Mouse (Mus musculus) hindbrain, embryonic 14.5 days (tissue): ENCODE data around the gene Lingo4. TPM values are rescaled to one million over a fixed set of nuclear protein-coding genes. Genes with fewer than 3 reads are reported as not detected.
A peak's percentile ranks its signal among the peaks of the same experiment; 100 is the strongest.

Experiments
- ATAC-seq: fragments of 200-750 bp; cut with Nextera tagmentation; 2 replicates; pipeline ENCODE4 v1.8.0; 2017; ENCODE audit warnings: moderate number of reproducible peaks, mild to moderate bottlenecking, moderate TSS enrichment, moderate library complexity; ENCODE audit not compliant: low FRiP score
- DNase-seq: peaks from one replicate; pipeline ENCODE4 v3.0.0-alpha.2; 2015; ENCODE audit warnings: low spot score
- H3K27ac ChIP-seq: fragments of 300-500 bp; sonication (generic); 2 replicates; pipeline ENCODE4 v1.5.1; 2014; ENCODE audit warnings: mild to moderate bottlenecking, moderate library complexity
- H3K27me3 ChIP-seq: fragments of 300-500 bp; sonication (generic); 2 replicates; pipeline ENCODE4 v1.6.1; 2014; ENCODE audit warnings: mild to moderate bottlenecking, low read length, mixed read lengths; ENCODE audit not compliant: control insufficient read depth, insufficient read depth
- H3K36me3 ChIP-seq: fragments of 300-500 bp; sonication (generic); replicated peaks from 2 replicates; pipeline ENCODE4 v1.6.1; 2014; ENCODE audit not compliant: control insufficient read depth, insufficient read depth
- H3K4me1 ChIP-seq: fragments of 300-500 bp; sonication (generic); replicated peaks from 2 replicates; pipeline ENCODE4 v1.6.1; 2014; ENCODE audit warnings: antibody characterized with exemption, low read length, mixed read lengths; ENCODE audit not compliant: control insufficient read depth, insufficient read depth
- H3K4me2 ChIP-seq: fragments of 300-500 bp; sonication (generic); replicated peaks from 2 replicates; pipeline ENCODE4 v1.6.1; 2014; ENCODE audit warnings: mild to moderate bottlenecking, moderate library complexity
- H3K4me3 ChIP-seq: fragments of 300-500 bp; sonication (generic); replicated peaks from 2 replicates; pipeline ENCODE4 v1.5.1; 2014; ENCODE audit warnings: mild to moderate bottlenecking, low read length
- H3K9ac ChIP-seq: fragments of 300-500 bp; sonication (generic); 2 replicates; pipeline ENCODE4 v1.6.1; 2014
- H3K9me3 ChIP-seq: fragments of 300-500 bp; sonication (generic); 2 replicates; pipeline ENCODE4 v1.6.1; 2016; ENCODE audit warnings: low read length; ENCODE audit not compliant: control insufficient read depth
- WGBS: fragments of 180-500 bp; shearing (Covaris S2); extraction: QIAGEN DNeasy Blood & Tissue Kit; methylation state at CpG from one replicate; pipeline ENCODE4 v1.1.7; 2014; 5-methylcytosine and 5-hydroxymethylcytosine counted together
- polyA plus RNA-seq: library from polyadenylated mRNA; unstranded; fragments of >200 nt; fragmentation: Nextera tagmentation; extraction: Ambion mirVana; gene quantifications from 2 replicates; pipeline ENCODE4 v1.2.1, GENCODE M21; 2014

The Lingo4 gene
- polyA plus RNA-seq, 1 experiment from 2014 or later: 0.94 TPM

- no peak overlapping the region for H3K27ac ChIP-seq
- no peak overlapping the region for H3K4me2 ChIP-seq
- no peaks in the 10 kb centered on the region for H3K27me3 ChIP-seq
- no peak overlapping the region for H3K4me3 ChIP-seq
- H3K9me3 ChIP-seq: no peaks in the 10 kb centered on the region
- H3K9ac ChIP-seq: no peak overlapping the region
- 30% methylated on average over 9 of the region's 9 CpGs for WGBS
- no peaks in the 10 kb centered on the region for H3K4me1 ChIP-seq
- ATAC-seq (no peak), DNase-seq (no peak)
- H3K36me3 ChIP-seq: no peaks in the 10 kb centered on the region
Measured at GRCm38 (mm10) chr3:94379831-94380510, 18.3 kb upstream of the Lingo4 start.

GRCm38 (mm10) chr3:94382308-94382707 lies 16.0 kb upstream of the Lingo4 start:
- no peak overlapping the region for H3K4me2 ChIP-seq
- WGBS: 80% methylated on average over 5 of the region's 5 CpGs
- H3K36me3 ChIP-seq: no peaks in the 10 kb centered on the region
- no peaks in the 10 kb centered on the region for H3K27me3 ChIP-seq
- ATAC-seq (no peak), DNase-seq (no peak)
- no peak overlapping the region for H3K4me3 ChIP-seq
- no peaks in the 10 kb centered on the region for H3K4me1 ChIP-seq
- H3K27ac ChIP-seq: no peak overlapping the region
- H3K9ac ChIP-seq: no peak overlapping the region
- no peaks in the 10 kb centered on the region for H3K9me3 ChIP-seq

GRCm38 (mm10) chr3:94383476-94383875 lies 14.8 kb upstream of the Lingo4 start:
- DNase-seq: no peak
- no peaks in the 10 kb centered on the region for H3K27me3 ChIP-seq
- no peaks in the 10 kb centered on the region for H3K4me1 ChIP-seq
- H3K9ac ChIP-seq: no peak overlapping the region
- H3K4me2 ChIP-seq: no peak overlapping the region
- H3K4me3 ChIP-seq: no peak overlapping the region
- no peaks in the 10 kb centered on the region for H3K9me3 ChIP-seq
- H3K36me3 ChIP-seq: no peaks in the 10 kb centered on the region
- no peak overlapping the region for H3K27ac ChIP-seq
- 88% methylated on average over 3 of the region's 3 CpGs for WGBS
- no peak for ATAC-seq

GRCm38 (mm10) chr3:94386671-94387070 lies 11.6 kb upstream of the Lingo4 start:
- Histone ChIP-seq H3K4me1 (no peaks in the 10 kb centered on the region), H3K4me3 (no peak overlapping the region), H3K27me3 (no peaks in the 10 kb centered on the region), H3K9me3 (no peaks in the 10 kb centered on the region), H3K9ac (no peak overlapping the region), H3K27ac (no peak overlapping the region), H3K36me3 (no peaks in the 10 kb centered on the region), H3K4me2 (no peak overlapping the region)
- 74% methylated on average over 4 of the region's 4 CpGs for WGBS
- DNase-seq: no peak
- ATAC-seq: no peak

- 93% methylated on average over 10 of the region's 10 CpGs for WGBS
- Histone ChIP-seq H3K4me3 (no peak overlapping the region), H3K27me3 (no peaks in the 10 kb centered on the region), H3K9ac (no peak overlapping the region), H3K36me3 (no peaks in the 10 kb centered on the region), H3K27ac (no peak overlapping the region), H3K4me2 (no peak overlapping the region), H3K4me1 (no peaks in the 10 kb centered on the region), H3K9me3 (no peaks in the 10 kb centered on the region)
- ATAC-seq: no peak
- DNase-seq: no peak
Measured at GRCm38 (mm10) chr3:94387391-94387790, 10.9 kb upstream of the Lingo4 start.

- H3K9ac ChIP-seq: no peak overlapping the region
- no peak overlapping the region for H3K27ac ChIP-seq
- no peaks in the 10 kb centered on the region for H3K9me3 ChIP-seq
- H3K4me1 ChIP-seq: no peaks in the 10 kb centered on the region
- H3K36me3 ChIP-seq: no peaks in the 10 kb centered on the region
- H3K4me3 ChIP-seq: no peak overlapping the region
- no peaks in the 10 kb centered on the region for H3K27me3 ChIP-seq
- H3K4me2 ChIP-seq: no peak overlapping the region
- ATAC-seq (no peak), DNase-seq (no peak)
- 83% methylated on average over 5 of the region's 5 CpGs for WGBS
Measured at GRCm38 (mm10) chr3:94388047-94388446, 10.3 kb upstream of the Lingo4 start.

GRCm38 (mm10) chr3:94389420-94389819 lies 8.9 kb upstream of the Lingo4 start:
- WGBS: 96% methylated on average over 16 of the region's 16 CpGs
- ATAC-seq: no peak
- H3K4me3 ChIP-seq: no peak overlapping the region
- no peaks in the 10 kb centered on the region for H3K36me3 ChIP-seq
- H3K27me3 ChIP-seq: no peaks in the 10 kb centered on the region
- DNase-seq: no peak
- no peaks in the 10 kb centered on the region for H3K9me3 ChIP-seq
- no peak overlapping the region for H3K27ac ChIP-seq
- no peak overlapping the region for H3K9ac ChIP-seq
- no peaks in the 10 kb centered on the region for H3K4me1 ChIP-seq
- H3K4me2 ChIP-seq: no peak overlapping the region

- no peak overlapping the region for H3K4me2 ChIP-seq
- no peaks in the 10 kb centered on the region for H3K27me3 ChIP-seq
- H3K4me3 ChIP-seq: no peak overlapping the region
- H3K9me3 ChIP-seq: no peaks in the 10 kb centered on the region
- WGBS: 83% methylated on average over 5 of the region's 5 CpGs
- H3K27ac ChIP-seq: no peak overlapping the region
- no peaks in the 10 kb centered on the region for H3K4me1 ChIP-seq
- ATAC-seq (no peak), DNase-seq (peak; percentile 16)
- no peaks in the 10 kb centered on the region for H3K36me3 ChIP-seq
- no peak overlapping the region for H3K9ac ChIP-seq
Measured at GRCm38 (mm10) chr3:94391001-94391400, 7.3 kb upstream of the Lingo4 start.

GRCm38 (mm10) chr3:94392128-94392527 lies 6.2 kb upstream of the Lingo4 start:
- H3K9me3 ChIP-seq: no peaks in the 10 kb centered on the region
- no peaks in the 10 kb centered on the region for H3K36me3 ChIP-seq
- H3K4me2 ChIP-seq: no peak overlapping the region
- no peak overlapping the region for H3K9ac ChIP-seq
- H3K4me3 ChIP-seq: no peak overlapping the region
- no peaks in the 10 kb centered on the region for H3K4me1 ChIP-seq
- DNase-seq (no peak), ATAC-seq (no peak)
- no peak overlapping the region for H3K27ac ChIP-seq
- H3K27me3 ChIP-seq: peaks cover 4% of the 10 kb centered on the region; the same call in 1 of the 2 replicates
- WGBS: 81% methylated on average over 2 of the region's 2 CpGs

- H3K4me2 ChIP-seq: no peak overlapping the region
- H3K4me1 ChIP-seq: no peaks in the 10 kb centered on the region
- 60% methylated on average over 4 of the region's 4 CpGs for WGBS
- H3K36me3 ChIP-seq: no peaks in the 10 kb centered on the region
- DNase-seq (no peak), ATAC-seq (no peak)
- H3K4me3 ChIP-seq: no peak overlapping the region
- H3K27ac ChIP-seq: no peak overlapping the region
- peaks cover 10% of the 10 kb centered on the region; the same call in 1 of the 2 replicates for H3K27me3 ChIP-seq
- H3K9me3 ChIP-seq: no peaks in the 10 kb centered on the region
- no peak overlapping the region for H3K9ac ChIP-seq
Measured at GRCm38 (mm10) chr3:94393049-94393448, 5.3 kb upstream of the Lingo4 start.
